Mouse (Mus musculus) limb, embryonic 13.5 days (tissue): ENCODE results near the gene Rgs6. TPM values are rescaled to one million over a fixed set of nuclear protein-coding genes. Genes with fewer than 3 reads are reported as not detected.

Experiments used
- ATAC-seq: fragments of 200-750 bp; cut with Nextera tagmentation; 2 replicates; pipeline ENCODE4 v1.8.0; 2017; ENCODE audit warnings: low read depth, moderate number of reproducible peaks, moderate TSS enrichment; ENCODE audit not compliant: low FRiP score
- H3K27ac ChIP-seq: fragments of 300-500 bp; sonication (generic); 2 replicates; pipeline ENCODE4 v1.5.1; 2015; ENCODE audit warnings: inconsistent platforms, mild to moderate bottlenecking, moderate library complexity
- H3K27me3 ChIP-seq: fragments of 300-500 bp; sonication (generic); 2 replicates; pipeline ENCODE4 v1.6.1; 2015; ENCODE audit warnings: mild to moderate bottlenecking, inconsistent platforms
- H3K36me3 ChIP-seq: fragments of 300-500 bp; sonication (generic); 2 replicates; pipeline ENCODE4 v1.6.1; 2015; ENCODE audit warnings: inconsistent platforms, mild to moderate bottlenecking, moderate library complexity
- H3K4me1 ChIP-seq: fragments of 300-500 bp; sonication (generic); 2 replicates; pipeline ENCODE4 v1.6.1; 2015; ENCODE audit warnings: inconsistent platforms
- H3K4me2 ChIP-seq: fragments of 300-500 bp; sonication (generic); replicated peaks from 2 replicates; pipeline ENCODE4 v1.6.1; 2015; ENCODE audit warnings: inconsistent platforms, mild to moderate bottlenecking, moderate library complexity
- H3K4me3 ChIP-seq: fragments of 300-500 bp; sonication (generic); 2 replicates; pipeline ENCODE4 v1.5.1; 2015; ENCODE audit warnings: moderate library complexity, mild to moderate bottlenecking, inconsistent platforms
- H3K9ac ChIP-seq: fragments of 300-500 bp; sonication (generic); 2 replicates; pipeline ENCODE4 v1.6.1; 2015; ENCODE audit warnings: mild to moderate bottlenecking, inconsistent platforms
- H3K9me3 ChIP-seq: fragments of 300-500 bp; sonication (generic); 2 replicates; pipeline ENCODE4 v1.6.1; 2016; ENCODE audit warnings: inconsistent platforms
- WGBS: fragments of 180-500 bp; shearing (Covaris S2); methylation state at CpG from one replicate; pipeline ENCODE4 v1.1.7; 2015; 5-methylcytosine and 5-hydroxymethylcytosine counted together
- polyA plus RNA-seq: library from polyadenylated mRNA; unstranded; fragments of >200 nt; fragmentation: Nextera tagmentation; extraction: Ambion mirVana; gene quantifications from 2 replicates; pipeline ENCODE4 v1.2.1, GENCODE M21; 2015

The Rgs6 gene
- polyA plus RNA-seq, 1 experiment from 2014 or later, result 2.6 TPM

DNA sequence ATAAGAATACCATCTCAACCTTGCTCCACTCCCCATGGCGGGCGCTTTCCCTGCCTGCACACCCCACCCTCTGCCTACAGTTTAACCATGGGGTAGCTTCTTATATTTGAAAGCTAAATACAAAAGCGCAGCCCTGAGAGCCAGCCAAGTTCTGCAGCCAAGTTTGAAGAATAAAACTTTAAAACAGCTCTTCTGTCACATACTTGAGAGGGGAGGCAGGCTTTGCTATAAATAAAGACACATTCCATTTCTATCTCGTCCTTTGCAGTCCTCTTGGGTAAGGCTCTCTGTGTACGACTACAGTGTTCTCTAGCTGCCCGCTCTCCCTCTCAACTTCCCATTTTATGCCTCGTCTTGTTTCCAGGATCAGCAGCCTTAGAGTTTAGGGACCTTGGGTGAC lies 76.5 kb downstream of the Rgs6 start:
- H3K27me3 ChIP-seq, result no peaks in the 10 kb centered on the region
- H3K36me3 ChIP-seq, result no peaks in the 10 kb centered on the region
- WGBS, result 75% methylated on average over 7 of the region's 7 CpGs
- no peak overlapping the region for H3K27ac ChIP-seq
- H3K9ac ChIP-seq, result no peak overlapping the region
- no peak for ATAC-seq
- no peak overlapping the region for H3K4me3 ChIP-seq
- H3K9me3 ChIP-seq, result no peaks in the 10 kb centered on the region
- H3K4me1 ChIP-seq, result 0 out of 2 replicates have a peak, but pooled peaks cover 5% of the 10 kb centered on the region
- H3K4me2 ChIP-seq, result no peak overlapping the region

DNA sequence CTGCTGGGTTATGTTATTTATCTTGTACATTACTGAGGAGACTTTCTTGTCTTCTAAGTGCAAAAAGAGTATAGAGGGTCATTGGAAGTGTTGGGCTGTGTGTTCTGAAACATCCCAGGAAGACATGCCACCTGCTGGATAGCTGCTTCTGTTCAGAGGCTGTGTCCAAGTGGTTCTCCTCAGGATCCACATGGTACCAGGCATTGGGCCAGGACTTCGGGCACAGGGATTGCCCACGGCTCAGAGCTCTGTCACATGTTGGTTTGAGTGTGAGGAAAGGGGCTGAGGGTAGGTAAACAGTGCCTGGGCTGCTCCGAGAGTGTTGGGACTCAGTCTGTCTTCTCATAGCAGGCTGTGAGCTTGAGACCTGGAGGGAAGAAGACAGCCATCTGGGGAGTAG lies 79.3 kb downstream of the Rgs6 start:
- ATAC-seq, result no peak
- H3K36me3 ChIP-seq, result no peaks in the 10 kb centered on the region
- H3K4me1 ChIP-seq, result 0 out of 2 replicates have a peak, but pooled peaks cover 5% of the 10 kb centered on the region
- 87% methylated on average over 3 of the region's 3 CpGs for WGBS
- H3K9me3 ChIP-seq, result no peaks in the 10 kb centered on the region
- no peak overlapping the region for H3K4me3 ChIP-seq
- no peak overlapping the region for H3K4me2 ChIP-seq
- H3K27me3 ChIP-seq, result no peaks in the 10 kb centered on the region
- no peak overlapping the region for H3K27ac ChIP-seq
- no peak overlapping the region for H3K9ac ChIP-seq

DNA sequence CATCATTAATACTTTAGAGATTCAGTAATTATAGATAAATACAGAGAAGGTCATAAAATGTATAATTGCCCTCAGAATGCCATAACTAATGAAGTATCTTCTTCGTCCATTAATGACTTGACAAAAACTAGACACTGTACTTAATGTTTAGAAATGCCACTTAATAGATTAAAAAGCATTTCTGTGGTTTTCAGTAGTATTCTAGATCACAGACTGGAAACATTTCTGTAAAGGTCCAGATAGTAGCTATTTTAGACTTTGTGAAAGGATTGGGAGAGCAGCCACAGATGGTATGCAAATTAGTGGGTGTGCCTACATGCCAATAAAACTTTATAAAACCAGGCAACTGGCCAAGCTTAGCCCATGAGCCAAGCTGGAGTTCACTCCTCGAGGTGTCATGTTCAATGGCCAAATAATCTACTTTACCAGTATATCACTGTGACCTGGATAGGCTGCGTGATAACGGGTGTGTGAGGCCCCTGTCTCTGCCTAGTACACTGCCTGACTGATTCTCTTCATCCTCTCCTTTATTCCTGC lies 82.2 kb downstream of the Rgs6 start:
- H3K4me1 ChIP-seq, result peaks cover 10% of the 10 kb centered on the region
- no peak overlapping the region for H3K4me3 ChIP-seq
- no peaks in the 10 kb centered on the region for H3K27me3 ChIP-seq
- no peak for ATAC-seq
- H3K36me3 ChIP-seq, result no peaks in the 10 kb centered on the region
- no peak overlapping the region for H3K9ac ChIP-seq
- 44% methylated on average over 4 of the region's 4 CpGs for WGBS
- no peak overlapping the region for H3K27ac ChIP-seq
- H3K4me2 ChIP-seq, result no peak overlapping the region
- H3K9me3 ChIP-seq, result no peaks in the 10 kb centered on the region

DNA sequence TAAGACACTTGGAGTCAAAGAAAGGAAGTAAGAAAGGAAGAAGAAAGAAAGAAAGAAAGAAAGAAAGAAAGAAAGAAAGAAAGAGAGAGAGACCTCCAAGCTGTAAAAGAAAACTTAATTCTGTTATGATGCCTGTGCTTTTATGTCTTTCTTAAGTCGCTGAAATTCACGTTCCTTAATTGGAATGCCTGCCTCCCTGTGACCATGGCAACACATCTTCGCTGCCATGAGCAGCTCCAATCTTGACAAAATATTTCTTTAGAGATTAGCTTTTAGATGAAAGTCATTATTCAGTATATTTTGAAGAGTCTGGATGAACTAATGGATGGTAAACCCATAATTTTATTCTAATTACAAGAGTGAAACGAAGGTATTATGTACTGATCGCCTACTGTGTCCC lies 83.5 kb downstream of the Rgs6 start:
- H3K4me2 ChIP-seq, result no peak overlapping the region
- WGBS, result 86% methylated on average over 5 of the region's 5 CpGs
- no peak overlapping the region for H3K9ac ChIP-seq
- H3K27ac ChIP-seq, result no peak overlapping the region
- H3K27me3 ChIP-seq, result no peaks in the 10 kb centered on the region
- H3K36me3 ChIP-seq, result no peaks in the 10 kb centered on the region
- ATAC-seq, result no peak
- peaks cover 17% of the 10 kb centered on the region for H3K4me1 ChIP-seq
- no peak overlapping the region for H3K4me3 ChIP-seq
- no peaks in the 10 kb centered on the region for H3K9me3 ChIP-seq

DNA sequence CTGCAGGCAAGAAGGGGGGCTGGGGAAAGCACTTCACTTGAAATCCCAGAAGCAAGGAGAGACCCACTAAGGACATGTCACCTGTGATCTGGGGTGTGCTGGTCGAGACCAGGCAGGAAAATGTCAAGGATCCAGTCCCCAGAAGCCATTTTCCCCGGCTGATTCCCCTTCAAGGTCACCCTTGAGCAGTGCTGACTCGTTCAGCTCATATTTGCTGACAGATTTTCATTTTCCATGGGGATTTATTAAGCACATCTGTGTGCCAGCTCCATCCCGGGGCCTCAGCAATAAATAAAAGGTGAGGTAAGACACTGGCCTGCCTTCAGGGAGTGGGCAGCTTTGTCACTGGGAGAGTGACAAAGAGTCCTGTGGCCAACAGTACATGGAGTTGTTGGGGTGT lies 87.0 kb downstream of the Rgs6 start:
- Histone ChIP-seq H3K27me3 (no peaks in the 10 kb centered on the region), H3K27ac (no peak overlapping the region), H3K4me1 (peaks cover 17% of the 10 kb centered on the region), H3K4me2 (no peak overlapping the region), H3K36me3 (no peaks in the 10 kb centered on the region), H3K4me3 (no peak overlapping the region), H3K9ac (no peak overlapping the region), H3K9me3 (no peaks in the 10 kb centered on the region)
- no peak for ATAC-seq
- 33% methylated on average over 4 of the region's 4 CpGs for WGBS

DNA sequence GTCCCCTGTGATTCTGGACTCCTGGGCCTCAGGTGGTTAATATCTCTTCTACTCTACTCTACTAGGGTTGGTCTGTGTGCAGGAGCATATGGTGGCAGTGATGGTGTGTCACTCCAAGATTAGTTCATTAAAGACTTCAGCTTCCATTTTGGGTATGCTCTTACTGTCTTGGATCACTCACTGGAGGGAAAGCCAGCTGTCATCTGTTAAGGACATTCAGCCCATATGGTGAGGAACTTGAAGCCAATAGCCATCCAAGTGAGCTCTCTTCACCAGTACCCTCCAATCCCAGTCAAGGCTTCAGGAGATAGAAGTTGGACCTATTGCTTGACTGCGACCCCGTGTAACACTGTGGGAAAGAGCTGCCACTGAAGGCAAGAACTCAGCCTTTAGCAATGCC lies 98.9 kb downstream of the Rgs6 start:
- 92% methylated on average over 2 of the region's 2 CpGs for WGBS
- no peaks in the 10 kb centered on the region for H3K4me1 ChIP-seq
- ATAC-seq, result no peak
- H3K27ac ChIP-seq, result no peak overlapping the region
- no peak overlapping the region for H3K4me3 ChIP-seq
- H3K36me3 ChIP-seq, result no peaks in the 10 kb centered on the region
- no peaks in the 10 kb centered on the region for H3K27me3 ChIP-seq
- no peak overlapping the region for H3K4me2 ChIP-seq
- no peak overlapping the region for H3K9ac ChIP-seq
- H3K9me3 ChIP-seq, result no peaks in the 10 kb centered on the region

DNA sequence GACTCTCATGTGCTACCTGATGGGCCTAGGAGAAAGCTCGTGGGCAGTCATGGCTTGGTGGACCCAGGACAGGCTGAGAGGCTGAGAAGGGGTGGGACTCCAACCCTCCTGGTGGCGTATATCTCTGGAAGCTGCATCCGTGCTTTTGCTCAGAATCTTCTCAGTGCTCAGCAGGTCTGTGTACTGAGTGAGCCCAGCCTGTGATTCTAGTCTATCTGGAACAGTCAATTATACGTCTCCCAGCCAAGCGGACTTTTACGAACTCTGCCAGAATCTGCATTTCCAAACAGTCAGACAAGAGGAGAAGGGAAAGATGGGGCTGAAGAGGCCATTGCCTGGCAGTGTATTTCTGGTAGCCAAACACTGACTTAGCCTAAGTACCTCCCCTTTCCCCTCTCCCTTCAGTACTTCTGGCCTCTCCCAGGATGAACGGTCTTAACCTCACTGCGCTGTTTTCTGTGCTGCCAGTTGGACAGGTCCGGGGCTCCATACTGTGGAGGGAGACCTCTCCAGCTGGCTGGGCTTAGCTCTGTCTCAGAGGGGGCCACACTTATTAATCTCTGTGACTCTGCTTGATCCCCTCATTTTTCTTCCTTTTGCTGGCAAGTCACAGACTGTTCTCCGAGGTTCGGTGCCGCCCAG lies 110.9 kb downstream of the Rgs6 start:
- Histone ChIP-seq H3K36me3 (no peaks in the 10 kb centered on the region), H3K27me3 (no peaks in the 10 kb centered on the region), H3K4me2 (no peak overlapping the region), H3K9ac (no peak overlapping the region), H3K4me1 (peaks cover 11% of the 10 kb centered on the region), H3K9me3 (no peaks in the 10 kb centered on the region), H3K4me3 (no peak overlapping the region), H3K27ac (no peak overlapping the region)
- ATAC-seq, result no peak
- 58% methylated on average over 12 of the region's 12 CpGs for WGBS

DNA sequence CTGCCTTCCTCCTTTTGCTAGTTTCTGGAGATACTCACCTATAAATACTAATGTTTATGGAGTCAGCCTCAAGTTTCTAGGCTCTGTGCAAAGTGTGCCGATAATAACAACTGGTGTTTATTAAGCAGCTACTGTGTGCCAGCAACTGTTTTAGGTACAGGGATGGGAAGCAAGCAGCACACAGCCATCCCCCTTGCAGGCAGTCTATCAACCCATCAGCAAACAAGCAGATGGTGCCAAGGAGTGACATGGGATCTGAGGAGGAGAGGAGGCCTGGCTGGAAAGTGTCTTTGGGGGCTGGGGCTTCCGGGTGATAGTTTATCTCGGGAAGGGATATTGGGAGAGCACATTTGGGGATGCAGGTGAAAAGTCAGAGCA lies 111.4 kb downstream of the Rgs6 start:
- no peaks in the 10 kb centered on the region for H3K36me3 ChIP-seq
- H3K27me3 ChIP-seq, result no peaks in the 10 kb centered on the region
- H3K4me1 ChIP-seq, result peaks cover 11% of the 10 kb centered on the region
- no peaks in the 10 kb centered on the region for H3K9me3 ChIP-seq
- H3K4me3 ChIP-seq, result no peak overlapping the region
- no peak overlapping the region for H3K27ac ChIP-seq
- no peak overlapping the region for H3K4me2 ChIP-seq
- H3K9ac ChIP-seq, result no peak overlapping the region
- no peak for ATAC-seq
- 60% methylated on average over 3 of the region's 3 CpGs for WGBS

DNA sequence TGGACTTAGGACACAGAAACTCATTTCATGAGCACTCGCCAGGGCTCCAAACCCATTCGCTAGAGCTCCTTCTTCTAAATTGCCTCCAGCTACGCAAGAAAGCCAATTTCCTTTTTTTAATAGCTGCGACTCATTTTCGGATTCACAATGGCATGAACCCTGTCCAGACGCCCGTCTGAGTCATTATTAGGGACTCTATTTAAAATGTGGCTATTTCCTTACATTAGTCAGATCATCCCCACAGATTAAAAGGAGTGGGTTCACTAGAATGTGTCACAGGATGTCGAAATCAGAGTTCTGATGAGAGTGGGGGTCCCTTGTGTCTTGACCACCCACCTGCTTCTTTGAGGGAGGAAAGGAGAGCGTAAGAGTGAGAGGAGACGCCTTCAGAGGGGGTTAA lies 112.1 kb downstream of the Rgs6 start:
- no peak overlapping the region for H3K4me2 ChIP-seq
- H3K9ac ChIP-seq, result no peak overlapping the region
- WGBS, result 29% methylated on average over 10 of the region's 10 CpGs
- no peak overlapping the region for H3K4me3 ChIP-seq
- H3K27me3 ChIP-seq, result no peaks in the 10 kb centered on the region
- H3K9me3 ChIP-seq, result no peaks in the 10 kb centered on the region
- peaks cover 11% of the 10 kb centered on the region for H3K4me1 ChIP-seq
- no peak overlapping the region for H3K27ac ChIP-seq
- no peak for ATAC-seq
- no peaks in the 10 kb centered on the region for H3K36me3 ChIP-seq

DNA sequence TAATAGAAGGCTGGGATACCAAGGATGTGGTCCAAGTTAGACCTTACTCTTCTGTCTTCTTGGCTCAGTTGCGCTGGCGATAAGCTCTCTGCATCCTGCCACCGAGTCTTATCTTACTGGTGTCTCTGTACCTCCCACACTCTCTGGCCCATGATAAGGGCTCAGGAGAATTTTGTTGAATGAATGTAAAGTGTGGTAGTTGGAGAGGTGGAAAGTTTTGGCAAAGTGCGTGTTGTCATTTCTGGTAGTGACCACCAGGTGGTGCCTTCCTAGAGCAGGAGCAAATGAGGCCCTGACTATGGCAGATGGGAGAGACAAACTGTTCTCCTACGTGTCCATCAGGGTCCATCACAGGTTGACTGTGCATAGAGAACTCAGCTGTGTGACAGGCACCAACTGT lies 112.7 kb downstream of the Rgs6 start:
- H3K9ac ChIP-seq, result no peak overlapping the region
- H3K4me1 ChIP-seq, result peaks cover 11% of the 10 kb centered on the region
- WGBS, result 52% methylated on average over 5 of the region's 5 CpGs
- no peaks in the 10 kb centered on the region for H3K27me3 ChIP-seq
- no peak overlapping the region for H3K27ac ChIP-seq
- no peak for ATAC-seq
- no peak overlapping the region for H3K4me2 ChIP-seq
- no peak overlapping the region for H3K4me3 ChIP-seq
- H3K36me3 ChIP-seq, result no peaks in the 10 kb centered on the region
- H3K9me3 ChIP-seq, result no peaks in the 10 kb centered on the region

DNA sequence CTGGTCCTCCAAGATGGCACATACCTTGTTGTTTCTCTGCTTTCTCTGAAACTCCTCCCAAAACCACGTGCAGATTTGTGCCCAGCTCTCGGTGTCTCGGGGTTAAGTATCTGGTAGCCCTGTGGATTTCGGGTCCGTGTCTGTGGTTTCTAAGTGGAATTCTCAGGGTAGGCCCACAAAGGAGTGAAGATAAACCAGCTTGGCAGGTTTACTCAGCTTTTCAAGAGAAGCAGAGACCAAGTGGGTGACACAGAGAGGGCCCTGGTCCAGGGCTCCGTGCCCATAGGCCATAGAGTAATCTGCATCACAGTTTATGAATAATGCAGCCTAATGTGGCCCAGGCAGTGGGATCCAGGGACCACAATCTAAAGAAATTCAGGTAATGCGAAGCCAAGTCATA lies 113.3 kb downstream of the Rgs6 start:
- Histone ChIP-seq H3K4me3 (no peak overlapping the region), H3K27ac (no peak overlapping the region), H3K9ac (no peak overlapping the region), H3K4me1 (peaks cover 11% of the 10 kb centered on the region), H3K9me3 (no peaks in the 10 kb centered on the region), H3K27me3 (no peaks in the 10 kb centered on the region), H3K4me2 (no peak overlapping the region), H3K36me3 (no peaks in the 10 kb centered on the region)
- ATAC-seq, result no peak
- WGBS, result 83% methylated on average over 7 of the region's 7 CpGs

DNA sequence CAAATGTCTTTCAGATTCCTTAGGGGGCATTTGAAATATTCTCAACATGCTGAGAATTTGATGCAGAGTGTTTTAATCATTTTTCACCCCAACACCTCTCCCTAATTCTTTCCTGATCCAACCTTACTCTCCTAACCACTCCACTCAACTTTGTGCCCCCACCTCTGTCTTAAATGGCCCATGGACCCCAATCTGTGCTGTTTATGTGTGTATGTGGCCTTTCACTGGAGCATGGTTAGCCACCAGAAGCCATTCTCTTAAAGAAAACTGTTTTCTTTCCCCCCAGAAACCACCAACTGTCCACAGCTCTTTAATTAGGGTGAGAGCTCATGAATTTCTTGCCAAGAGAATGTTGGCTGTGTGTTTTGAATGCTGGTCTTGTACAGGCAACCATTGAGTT lies 122.3 kb downstream of the Rgs6 start:
- ATAC-seq, result no peak
- no peak overlapping the region for H3K4me2 ChIP-seq
- H3K9me3 ChIP-seq, result no peaks in the 10 kb centered on the region
- H3K36me3 ChIP-seq, result no peaks in the 10 kb centered on the region
- no peaks in the 10 kb centered on the region for H3K4me1 ChIP-seq
- H3K4me3 ChIP-seq, result no peak overlapping the region
- no peak overlapping the region for H3K9ac ChIP-seq
- H3K27me3 ChIP-seq, result no peaks in the 10 kb centered on the region
- H3K27ac ChIP-seq, result no peak overlapping the region

DNA sequence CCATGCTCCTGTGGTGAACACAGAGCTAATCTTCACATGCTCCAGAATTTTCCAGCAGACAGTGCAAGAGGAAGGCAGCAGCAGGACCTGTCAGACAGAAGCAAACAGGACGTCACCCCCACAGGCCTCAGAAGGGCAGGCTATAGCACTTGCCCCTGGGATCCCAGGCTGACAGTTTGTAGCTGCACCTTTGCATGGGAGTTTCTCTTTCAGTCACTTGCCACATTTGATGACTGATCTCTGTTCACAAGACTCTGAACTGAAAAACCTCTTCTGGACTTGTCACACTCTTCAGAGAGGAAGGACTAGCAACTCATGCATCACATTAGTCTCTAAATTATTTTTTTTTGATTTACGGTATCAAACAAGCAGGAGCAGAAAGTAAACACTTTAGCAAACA lies 126.2 kb downstream of the Rgs6 start:
- H3K9me3 ChIP-seq, result no peaks in the 10 kb centered on the region
- H3K36me3 ChIP-seq, result no peaks in the 10 kb centered on the region
- H3K4me1 ChIP-seq, result no peaks in the 10 kb centered on the region
- no peak overlapping the region for H3K4me3 ChIP-seq
- WGBS, result 74% methylated on average over 2 of the region's 2 CpGs
- no peaks in the 10 kb centered on the region for H3K27me3 ChIP-seq
- H3K27ac ChIP-seq, result no peak overlapping the region
- H3K9ac ChIP-seq, result no peak overlapping the region
- H3K4me2 ChIP-seq, result no peak overlapping the region
- ATAC-seq, result no peak
